Mouse (Mus musculus) midbrain, embryonic 16.5 days (tissue): Measurements from ENCODE around the gene Ifit2. TPM values are rescaled to one million over a fixed set of nuclear protein-coding genes. Genes with fewer than 3 reads are reported as not detected.

ENCODE experiments used
- polyA plus RNA-seq: library from polyadenylated mRNA; unstranded; fragments of >200 nt; fragmentation: Nextera tagmentation; extraction: Ambion mirVana; gene quantifications from 2 replicates; pipeline ENCODE4 v1.2.1, GENCODE M21; 2015

Ifit2 gene
- polyA plus RNA-seq, 1 experiment from 2014 or later, result 9.9 TPM

Other genes starting within 250 kb of the Ifit2 start
- 0.72 and 0.78 TPM in 2 replicates for gene Ch25h, start 75.5 kb upstream of the Ifit2 start, polyA plus RNA-seq
- gene Lipa, start 23.2 kb upstream of the Ifit2 start, polyA plus RNA-seq, result 24.9 and 27.2 TPM in 2 replicates
- 1.0 and 1.8 TPM in 2 replicates for gene Ifit3, start 32.8 kb downstream of the Ifit2 start, polyA plus RNA-seq
- gene Ifit1bl1, start 51.3 kb downstream of the Ifit2 start, polyA plus RNA-seq, result 1.1 and 2.4 TPM in 2 replicates
- 0.14 and 0.20 TPM in 2 replicates for gene Ifit3b, start 57.3 kb downstream of the Ifit2 start, polyA plus RNA-seq
- gene Ifit1bl2, start 90.0 kb downstream of the Ifit2 start, polyA plus RNA-seq, result 0.46 and 0.51 TPM in 2 replicates
- gene Ifit1, start 90.2 kb downstream of the Ifit2 start, polyA plus RNA-seq, result 0.29 and 0.35 TPM in 2 replicates
- gene Slc16a12, start 196.6 kb downstream of the Ifit2 start, polyA plus RNA-seq, result 2.8 and 3.0 TPM in 2 replicates